Mouse (Mus musculus): ENCODE data around the gene Mxd1. TPM values are rescaled to one million over a fixed set of nuclear protein-coding genes. Genes with fewer than 3 reads are reported as not detected.

Gene Mxd1
- polyA plus RNA-seq, 1 experiment from 2014 or later: 6.4 TPM

GRCm38 (mm10) chr6:86658501-86658900 is 10.5 kb downstream of the Mxd1 start:
- Histone ChIP-seq H3K27me3 (ENCODE audit: insufficient read depth, low read length) (no peaks in the 10 kb centered on the region), H3K36me3 (ENCODE audit: insufficient read depth, low read length) (peaks cover 18% of the 10 kb centered on the region; the same call in 1 of the 2 replicates), H3K9ac (ENCODE audit: low read depth, low read length) (no peak overlapping the region), H3K4me2 (ENCODE audit: low read length) (no peak overlapping the region), H3K27ac (no peak overlapping the region), H3K4me1 (replicated peaks; ENCODE audit: insufficient read depth, low read length) (no peaks in the 10 kb centered on the region), H3K4me3 (replicated peaks; ENCODE audit: low read depth, low read length) (no peak overlapping the region), H3K9me3 (replicated peaks; ENCODE audit: low read length) (no peaks in the 10 kb centered on the region)
- no peak for TF ChIP-seq CTCF (IDR thresholded peaks at IDR 0.05; ENCODE audit: low read depth)
- ATAC-seq (replicated peaks; ENCODE audit: low FRiP score, low read depth) (no peak), DNase-seq (ENCODE audit: low spot score) (no peak)
- WGBS: 87% methylated on average over 3 of the region's 3 CpGs

- Histone ChIP-seq H3K36me3 (ENCODE audit: insufficient read depth, low read length) (peaks cover 38% of the 10 kb centered on the region), H3K4me1 (replicated peaks; ENCODE audit: insufficient read depth, low read length) (no peaks in the 10 kb centered on the region), H3K9ac (ENCODE audit: low read depth, low read length) (no peak overlapping the region), H3K4me2 (ENCODE audit: low read length) (no peak overlapping the region), H3K27ac (no peak overlapping the region), H3K27me3 (ENCODE audit: insufficient read depth, low read length) (no peaks in the 10 kb centered on the region), H3K4me3 (replicated peaks; ENCODE audit: low read depth, low read length) (no peak overlapping the region), H3K9me3 (replicated peaks; ENCODE audit: low read length) (no peaks in the 10 kb centered on the region)
- peak; percentile 44; the same call in 1 of the 2 replicates for TF ChIP-seq CTCF (IDR thresholded peaks at IDR 0.05; ENCODE audit: low read depth)
- no peak; the same call in 1 of the 2 replicates for ATAC-seq (replicated peaks; ENCODE audit: low FRiP score, low read depth)
- peak; percentile 24 for DNase-seq (ENCODE audit: low spot score)
- 71% methylated on average over 9 of the region's 9 CpGs for WGBS
Observed at GRCm38 (mm10) chr6:86654270-86654916, 14.6 kb downstream of the Mxd1 start.

- DNase-seq (ENCODE audit: low spot score) (no peak), ATAC-seq (replicated peaks; ENCODE audit: low FRiP score, low read depth) (no peak)
- Histone ChIP-seq H3K9ac (ENCODE audit: low read depth, low read length) (no peak overlapping the region), H3K27ac (no peak overlapping the region), H3K27me3 (ENCODE audit: insufficient read depth, low read length) (no peaks in the 10 kb centered on the region), H3K4me2 (ENCODE audit: low read length) (no peak overlapping the region), H3K4me1 (replicated peaks; ENCODE audit: insufficient read depth, low read length) (no peaks in the 10 kb centered on the region), H3K9me3 (replicated peaks; ENCODE audit: low read length) (no peaks in the 10 kb centered on the region), H3K36me3 (ENCODE audit: insufficient read depth, low read length) (peaks cover 36% of the 10 kb centered on the region), H3K4me3 (replicated peaks; ENCODE audit: low read depth, low read length) (no peak overlapping the region)
- no peak for TF ChIP-seq CTCF (IDR thresholded peaks at IDR 0.05; ENCODE audit: low read depth)
- 82% methylated on average over 6 of the region's 6 CpGs for WGBS
Observed at GRCm38 (mm10) chr6:86653026-86653425, 15.9 kb downstream of the Mxd1 start.

- DNase-seq (ENCODE audit: low spot score) (no peak), ATAC-seq (replicated peaks; ENCODE audit: low FRiP score, low read depth) (no peak)
- no peak overlapping the region for H3K9ac ChIP-seq (ENCODE audit: low read depth, low read length)
- no peak overlapping the region for H3K27ac ChIP-seq
- H3K36me3 ChIP-seq (ENCODE audit: insufficient read depth, low read length): peaks cover 23% of the 10 kb centered on the region
- no peaks in the 10 kb centered on the region for H3K4me1 ChIP-seq (replicated peaks; ENCODE audit: insufficient read depth, low read length)
- WGBS: 68% methylated on average over 7 of the region's 7 CpGs
- no peaks in the 10 kb centered on the region for H3K27me3 ChIP-seq (ENCODE audit: insufficient read depth, low read length)
- no peak overlapping the region for H3K4me3 ChIP-seq (replicated peaks; ENCODE audit: low read depth, low read length)
- TF ChIP-seq CTCF (IDR thresholded peaks at IDR 0.05; ENCODE audit: low read depth): no peak
- no peak overlapping the region for H3K4me2 ChIP-seq (ENCODE audit: low read length)
- H3K9me3 ChIP-seq (replicated peaks; ENCODE audit: low read length): no peaks in the 10 kb centered on the region
Observed at GRCm38 (mm10) chr6:86646143-86646542, 22.8 kb downstream of the Mxd1 start.

GRCm38 (mm10) chr6:86645551-86645950 is 23.4 kb downstream of the Mxd1 start:
- WGBS: 70% methylated on average over 4 of the region's 4 CpGs
- TF ChIP-seq CTCF (IDR thresholded peaks at IDR 0.05; ENCODE audit: low read depth): no peak
- Histone ChIP-seq H3K4me3 (replicated peaks; ENCODE audit: low read depth, low read length) (no peak overlapping the region), H3K9ac (ENCODE audit: low read depth, low read length) (no peak overlapping the region), H3K36me3 (ENCODE audit: insufficient read depth, low read length) (peaks cover 18% of the 10 kb centered on the region), H3K9me3 (replicated peaks; ENCODE audit: low read length) (no peaks in the 10 kb centered on the region), H3K4me2 (ENCODE audit: low read length) (no peak overlapping the region), H3K4me1 (replicated peaks; ENCODE audit: insufficient read depth, low read length) (no peaks in the 10 kb centered on the region), H3K27me3 (ENCODE audit: insufficient read depth, low read length) (no peaks in the 10 kb centered on the region), H3K27ac (no peak overlapping the region)
- no peak for ATAC-seq (replicated peaks; ENCODE audit: low FRiP score, low read depth)
- DNase-seq (ENCODE audit: low spot score): no peak

GRCm38 (mm10) chr6:86644775-86645400 is 24.1 kb downstream of the Mxd1 start:
- no peaks in the 10 kb centered on the region for H3K27me3 ChIP-seq (ENCODE audit: insufficient read depth, low read length)
- DNase-seq (ENCODE audit: low spot score): no peak
- no peaks in the 10 kb centered on the region for H3K4me1 ChIP-seq (replicated peaks; ENCODE audit: insufficient read depth, low read length)
- no peak overlapping the region for H3K27ac ChIP-seq
- no peak for ATAC-seq (replicated peaks; ENCODE audit: low FRiP score, low read depth)
- 86% methylated on average over 3 of the region's 3 CpGs for WGBS
- no peak overlapping the region for H3K9ac ChIP-seq (ENCODE audit: low read depth, low read length)
- H3K4me3 ChIP-seq (replicated peaks; ENCODE audit: low read depth, low read length): no peak overlapping the region
- TF ChIP-seq CTCF (IDR thresholded peaks at IDR 0.05; ENCODE audit: low read depth): no peak
- peaks cover 11% of the 10 kb centered on the region for H3K36me3 ChIP-seq (ENCODE audit: insufficient read depth, low read length)
- no peak overlapping the region for H3K4me2 ChIP-seq (ENCODE audit: low read length)
- no peaks in the 10 kb centered on the region for H3K9me3 ChIP-seq (replicated peaks; ENCODE audit: low read length)

Measured in kidney, postnatal 0 days (tissue).